Mouse (Mus musculus): ENCODE measurements around the gene Scn4a.
A peak's percentile ranks its signal among the peaks of the same experiment; 100 is the strongest.
"Not testable (repeated sequence)": the region's sequence is repeated elsewhere in the genome, so short reads cannot be mapped to it uniquely, and the experiment has no call there.

Scn4a gene

DNA sequence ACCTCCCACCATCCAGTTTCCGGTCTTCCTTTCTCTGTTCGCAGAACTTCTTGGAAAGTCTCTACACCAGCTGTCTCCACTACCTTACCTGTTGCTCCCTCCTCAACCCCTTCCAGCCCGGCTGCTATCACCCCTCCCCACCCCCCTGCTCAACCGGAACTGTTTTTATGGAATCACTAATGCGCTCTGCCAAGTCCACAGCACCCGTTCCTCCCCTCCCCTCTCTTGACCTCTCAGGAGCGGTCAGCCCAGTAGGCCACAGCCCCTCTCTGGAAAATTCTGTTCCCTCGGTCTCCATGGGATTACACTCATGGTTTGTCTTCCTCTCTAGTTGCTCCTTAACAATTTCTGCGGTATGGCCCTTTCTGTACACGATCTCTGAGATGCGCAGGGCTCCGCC is at the start of gene Scn4a:
Gene Scn4a, minus strand, starts transcription at position 101 of the 400 bp plus-strand sequence.
- no peak for DNase-seq

DNA sequence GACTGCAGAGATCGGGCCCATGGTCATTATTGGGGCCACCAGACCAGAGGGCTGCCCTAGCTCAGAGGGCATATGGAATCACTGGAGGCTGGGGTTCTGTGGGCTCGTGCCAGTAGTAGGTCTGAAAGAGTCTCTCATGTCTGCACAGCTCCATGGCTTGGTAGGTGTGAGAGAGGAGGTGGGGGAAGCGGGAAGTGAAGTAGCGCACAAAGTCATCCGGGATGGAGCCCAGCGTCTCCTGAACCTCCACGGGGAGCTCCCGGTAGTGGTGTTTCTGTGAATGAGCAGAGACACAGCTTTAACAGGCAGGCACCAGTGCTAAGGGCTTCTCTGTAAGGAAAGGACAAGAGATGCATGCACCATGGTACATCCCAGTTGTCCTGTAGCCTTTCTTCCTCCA is 45.4 kb upstream of the Scn4a start:
- DNase-seq = no peak

DNA sequence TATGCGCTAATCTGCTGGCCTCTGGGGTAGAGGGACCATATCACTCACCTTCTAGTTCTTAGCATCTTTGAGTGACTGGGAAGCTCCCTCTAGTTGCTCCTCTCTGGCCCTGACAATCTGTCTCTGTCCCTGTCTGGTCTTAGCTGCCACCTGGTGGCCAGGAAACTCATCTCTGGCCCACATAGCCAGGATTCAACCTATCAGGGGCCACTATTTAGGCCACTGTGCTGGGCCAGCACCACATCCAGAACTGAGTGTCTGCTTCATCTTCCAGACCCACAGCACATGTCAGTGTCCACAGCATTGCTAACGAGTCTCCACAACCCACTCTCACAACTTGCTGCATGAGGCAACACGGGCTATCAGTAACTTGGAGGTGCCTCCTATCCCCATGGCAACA is 44.6 kb upstream of the Scn4a start:
- DNase-seq = peak; percentile 37

- DNase-seq = not testable (repeated sequence)
These were observed 41.0 kb upstream of the Scn4a start for GRCm38 (mm10) chr11:106394055-106394454.

DNA sequence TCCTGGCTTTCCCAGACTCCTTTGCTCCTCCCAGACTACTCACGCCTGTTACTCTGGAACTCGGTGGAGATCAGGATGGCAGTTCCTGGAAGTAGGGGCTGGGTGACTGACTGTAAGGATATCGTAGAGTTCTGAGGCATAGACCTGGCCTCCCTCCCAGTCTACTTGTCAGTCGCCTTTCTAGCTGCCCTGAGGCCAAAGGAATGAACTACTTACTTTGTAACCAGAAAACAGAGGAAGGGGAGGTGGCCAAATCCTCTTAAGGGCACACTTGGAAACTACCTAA is 40.2 kb upstream of the Scn4a start:
- no peak for DNase-seq

GRCm38 (mm10) chr11:106392597-106393330 is 39.7 kb upstream of the Scn4a start:
- no peak for DNase-seq

DNA sequence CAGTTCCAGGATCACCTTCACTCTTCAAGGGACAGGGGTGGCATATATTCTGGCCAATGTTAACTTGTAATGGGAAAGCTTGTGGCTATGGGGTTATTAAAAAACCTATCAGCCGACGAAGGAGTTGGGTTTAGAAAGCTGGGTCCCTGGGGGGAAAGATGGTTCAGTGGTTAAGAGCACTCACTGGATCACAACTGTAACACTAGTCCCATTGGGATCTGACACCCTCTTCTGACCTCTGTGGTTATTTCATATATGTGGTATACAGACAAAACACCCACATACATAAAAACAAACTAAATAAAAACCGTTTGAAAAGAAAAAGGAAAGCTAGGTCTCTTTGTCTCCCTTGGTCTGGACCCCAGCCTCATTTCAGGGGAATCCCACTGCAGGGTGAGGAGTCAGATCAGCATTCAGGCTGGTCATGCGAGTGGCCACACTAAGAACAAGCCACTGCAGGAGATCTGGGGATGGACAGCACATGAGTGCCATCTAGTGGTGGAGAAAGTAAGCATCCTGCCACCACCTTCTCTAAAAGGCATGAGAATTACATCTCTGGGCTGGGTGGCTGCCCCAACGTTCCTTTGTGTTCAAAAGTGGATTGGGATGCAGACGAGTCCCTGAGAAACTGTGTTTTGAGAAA is 38.6 kb upstream of the Scn4a start:
- DNase-seq = peak; percentile 79

DNA sequence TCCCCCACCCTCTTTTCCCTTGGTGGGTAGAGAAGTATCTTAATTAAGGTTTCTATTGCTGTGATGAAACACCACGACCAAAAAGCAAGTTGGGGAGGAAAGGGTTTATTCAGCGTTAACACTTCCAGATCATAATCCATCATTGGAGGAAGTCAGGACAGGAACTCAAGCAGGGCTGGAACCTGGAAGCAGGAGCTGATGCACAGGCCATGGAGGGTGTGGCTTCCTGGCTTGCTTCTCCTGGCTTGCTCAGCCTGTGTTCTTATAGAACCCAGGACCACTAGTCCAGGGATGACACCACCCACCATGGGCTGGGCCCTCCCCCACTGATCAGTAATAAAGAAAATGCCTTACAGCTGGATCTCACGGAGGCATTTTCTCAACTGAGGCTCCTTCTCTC is 37.7 kb upstream of the Scn4a start:
- no peak for DNase-seq

DNA sequence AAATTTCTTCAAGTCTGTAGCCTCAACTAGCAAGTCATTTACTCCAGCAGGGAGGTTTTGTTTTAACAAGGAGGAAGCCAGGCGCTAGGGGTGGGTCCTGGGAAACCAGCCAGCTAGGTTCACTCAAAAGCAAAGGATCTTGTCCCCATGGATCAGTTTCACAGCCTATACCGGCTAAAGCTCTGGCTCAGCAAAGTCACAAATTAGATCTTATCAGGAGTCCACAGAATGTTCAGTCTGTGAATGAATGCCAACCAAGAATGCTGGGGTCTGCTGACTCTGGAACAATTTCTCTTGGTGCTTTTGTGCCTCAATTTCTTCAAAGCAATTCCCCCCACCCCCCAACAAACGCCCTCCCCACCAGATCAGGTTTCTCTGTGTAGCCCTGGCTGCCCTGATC is 36.5 kb upstream of the Scn4a start:
- DNase-seq = no peak

GRCm38 (mm10) chr11:106387791-106388216 is 34.7 kb upstream of the Scn4a start, which contains the start of gene Icam2:
Icam2 (minus strand) TSS chr11:106388075.
- no peak for DNase-seq

GRCm38 (mm10) chr11:106387020-106387419 is 33.9 kb upstream of the Scn4a start:
- no peak for DNase-seq

DNA sequence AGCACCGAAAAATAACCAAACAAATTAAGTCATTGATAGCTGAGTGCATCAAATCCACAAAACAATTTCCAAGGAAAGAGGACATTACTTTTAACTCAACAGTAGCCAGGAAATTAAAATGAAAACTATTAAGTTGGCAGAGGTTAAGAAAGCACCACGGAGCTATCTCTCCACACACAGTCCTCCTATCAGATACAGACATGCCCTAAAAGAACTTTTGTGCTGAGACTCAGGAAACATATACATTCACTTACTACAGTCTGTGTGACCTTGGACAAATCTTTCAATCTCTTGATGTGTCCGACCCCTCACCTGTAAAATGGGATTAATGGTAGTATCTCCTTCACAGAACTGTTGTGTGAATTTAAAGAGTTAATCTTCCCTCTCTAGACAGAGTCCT is 33.3 kb upstream of the Scn4a start:
- DNase-seq = no peak

- no peak for DNase-seq
These were observed 30.1 kb upstream of the Scn4a start for GRCm38 (mm10) chr11:106383051-106383790.

GRCm38 (mm10) chr11:106382424-106382823 is 29.3 kb upstream of the Scn4a start:
- no peak for DNase-seq

DNA sequence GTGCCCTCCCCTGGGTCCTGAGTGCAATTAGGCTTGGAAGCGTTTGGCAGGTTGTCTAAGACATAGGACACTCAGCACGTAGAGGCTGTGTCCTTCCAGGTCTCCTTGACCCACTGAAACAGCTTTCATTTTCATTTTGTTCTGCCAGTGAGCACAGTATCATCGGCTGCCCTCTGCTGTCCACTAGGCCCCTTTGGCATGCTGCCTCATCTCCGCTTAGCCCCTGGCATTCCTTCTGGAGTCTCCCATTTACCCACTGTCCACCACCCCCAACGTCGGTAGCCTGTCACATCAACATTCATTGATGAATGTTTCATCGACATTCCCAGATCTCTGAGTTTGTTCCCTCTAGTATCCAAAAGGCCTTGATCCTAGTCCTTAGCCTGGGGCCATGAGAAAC is 28.8 kb upstream of the Scn4a start:
- DNase-seq = no peak

DNA sequence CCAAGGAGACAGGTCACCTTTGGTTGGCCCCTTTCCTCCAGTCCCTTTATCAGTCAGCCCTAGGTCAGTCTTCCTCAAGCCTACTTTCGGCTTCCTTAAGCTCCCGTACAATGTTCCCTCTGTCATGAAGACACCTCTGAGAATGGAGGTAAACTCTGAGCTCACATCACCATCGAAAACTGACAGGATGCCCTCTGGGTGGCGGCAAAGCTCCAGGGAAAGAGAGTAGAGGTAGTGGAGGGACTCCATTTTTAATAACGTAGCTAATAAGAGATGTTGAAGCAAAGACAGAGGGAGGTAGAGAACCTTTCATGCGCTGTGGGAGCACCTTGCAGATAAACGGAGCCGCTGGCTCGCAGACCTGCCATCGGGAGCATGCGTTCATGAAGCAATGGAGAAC is 27.9 kb upstream of the Scn4a start:
- DNase-seq = no peak

DNA sequence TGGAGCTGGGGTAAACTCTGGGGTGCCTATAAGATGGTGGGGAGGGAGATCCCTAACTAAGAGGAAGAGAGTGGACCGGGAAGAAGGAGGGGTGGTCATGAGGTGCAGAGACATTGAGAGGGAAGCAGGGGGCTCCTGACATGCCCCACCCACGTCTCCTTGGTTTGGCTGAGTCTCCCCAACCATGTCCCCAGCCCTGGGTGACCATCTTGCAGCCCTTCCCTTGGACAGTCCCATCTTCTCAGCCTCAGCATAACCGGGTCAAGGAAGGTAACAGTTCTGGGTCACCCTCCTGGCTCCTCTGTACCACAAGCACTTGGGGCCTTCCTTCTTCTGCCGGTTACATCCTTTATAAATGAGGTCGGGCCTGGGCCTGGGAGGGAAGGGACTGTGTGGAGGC is 21.9 kb upstream of the Scn4a start:
- no peak for DNase-seq

DNA sequence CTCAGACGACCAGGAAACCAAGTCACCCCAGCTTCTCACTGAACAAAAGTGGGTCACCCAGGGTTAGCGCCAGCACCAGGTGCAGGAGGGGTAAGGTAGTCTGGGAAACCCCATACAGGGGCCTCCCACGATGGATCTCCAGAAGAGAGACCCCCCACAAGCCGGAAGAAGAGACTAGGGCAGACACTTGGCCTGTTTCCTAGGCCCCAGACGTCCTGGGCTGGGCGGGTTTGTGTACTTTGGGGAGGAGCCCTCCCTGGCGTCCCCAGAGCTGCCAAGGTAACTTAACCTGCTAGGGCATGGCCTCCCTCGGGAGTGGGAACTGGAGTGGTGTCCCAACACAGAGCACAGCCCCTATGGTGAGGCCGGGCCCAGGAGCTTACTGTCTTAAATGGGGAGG is 21.5 kb upstream of the Scn4a start:
- DNase-seq = no peak

DNA sequence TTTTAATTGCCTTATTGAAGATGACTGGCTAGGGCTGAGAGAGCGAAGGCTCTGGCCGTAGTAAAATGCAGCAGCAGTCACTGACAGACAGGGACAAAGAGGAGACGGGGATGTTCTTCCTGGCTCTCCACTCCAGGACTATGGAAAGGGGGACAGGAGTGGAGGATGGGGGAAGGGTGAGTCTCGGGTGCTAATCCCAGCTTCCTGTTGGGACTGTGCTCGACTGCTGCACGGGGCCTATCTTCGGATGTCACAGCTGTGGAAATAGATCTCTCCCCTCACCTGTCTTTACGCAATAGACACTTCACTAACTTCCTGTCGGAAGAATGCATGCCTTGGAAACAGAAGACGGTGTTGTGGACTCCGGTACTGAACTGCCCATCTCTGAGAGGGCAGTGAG is 20.9 kb upstream of the Scn4a start:
- DNase-seq = no peak

DNA sequence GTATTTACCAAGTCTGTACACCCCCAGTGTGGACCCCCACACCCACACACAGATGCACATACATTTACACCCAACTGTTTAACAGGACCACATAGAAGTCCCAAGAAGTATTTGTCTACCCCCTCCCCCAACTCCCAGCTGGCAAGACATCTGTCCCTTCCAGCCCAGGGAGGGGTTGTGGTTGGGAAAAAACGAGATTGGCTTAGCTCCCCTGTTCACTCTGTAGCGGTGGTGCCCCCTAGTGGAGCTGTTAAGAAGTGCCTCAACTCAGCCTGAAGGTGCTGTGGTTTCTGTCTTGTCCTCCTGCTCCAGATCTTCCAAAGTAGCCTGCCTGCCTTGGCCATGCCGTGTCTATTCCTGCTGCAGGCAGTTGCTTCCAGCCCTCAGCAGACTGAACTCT is 13.2 kb upstream of the Scn4a start:
- DNase-seq = peak; percentile 81

DNA sequence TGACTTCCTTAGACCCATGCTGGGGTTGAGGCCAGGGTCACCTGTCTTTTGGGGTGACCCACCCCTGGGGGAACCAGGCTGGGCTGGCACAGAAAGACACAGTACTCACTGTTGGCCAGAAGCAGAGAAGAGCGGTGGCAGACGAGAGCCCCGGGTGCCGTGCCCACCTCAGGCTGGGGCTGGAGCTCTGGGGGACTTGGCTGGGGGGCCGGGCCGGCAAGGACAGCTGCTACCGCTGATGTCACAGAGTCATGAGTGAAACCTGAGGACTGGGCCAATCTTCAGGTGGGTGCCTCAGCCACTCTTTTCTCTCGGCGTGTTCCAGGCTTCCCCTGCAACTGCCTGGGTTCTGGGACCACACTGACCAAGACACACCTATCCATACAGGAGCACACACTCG is 12.3 kb upstream of the Scn4a start, which contains the start of gene Prr29:
Gene Prr29, plus strand, starts transcription at position 107 of the 400 bp plus-strand sequence.
- no peak for DNase-seq

DNA sequence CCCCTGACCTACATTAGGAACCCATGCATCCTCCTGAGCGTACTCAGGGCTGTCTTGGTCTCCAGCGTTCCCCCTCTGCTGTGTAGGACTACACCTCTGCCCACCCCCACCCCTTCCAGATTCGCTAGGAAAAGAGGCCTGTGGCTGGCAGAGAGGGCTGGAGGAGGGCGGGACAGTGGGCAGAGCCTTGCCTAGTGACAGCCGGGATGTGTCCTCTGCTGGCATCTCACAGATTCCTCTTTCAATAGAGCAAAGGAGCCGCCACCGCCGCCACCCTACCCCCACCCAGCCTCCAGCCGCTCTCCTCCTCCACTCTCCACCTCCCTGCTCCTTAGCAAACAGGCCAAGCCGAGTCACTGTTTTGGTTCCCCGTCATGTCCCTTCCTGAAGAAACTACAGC is 11.6 kb upstream of the Scn4a start:
- DNase-seq = no peak

GRCm38 (mm10) chr11:106359350-106359749 is 6.3 kb upstream of the Scn4a start:
- no peak for DNase-seq
